Mouse (Mus musculus): ENCODE results near the gene Vav2.

Gene Vav2

GRCm38 (mm10) chr2:27417648-27418153, 9.1 kb downstream of the Vav2 start:
- Histone ChIP-seq H3K4me1 (replicated peaks; ENCODE audit: low read depth, low read length) (peaks cover 90% of the 10 kb centered on the region), H3K27me3 (ENCODE audit: insufficient read depth, low read length) (no peaks in the 10 kb centered on the region), H3K36me3 (ENCODE audit: insufficient read depth, low read length) (peaks cover 8% of the 10 kb centered on the region), H3K4me3 (replicated peaks; ENCODE audit: low read length) (0 out of 2 replicates have a peak overlapping the region, but pooled peaks have one; percentile 29), H3K9me3 (ENCODE audit: low read length) (no peaks in the 10 kb centered on the region)
- no peak for TF ChIP-seq CTCF (conservative IDR thresholded peaks at IDR 0.05; ENCODE audit: low read length)

GRCm38 (mm10) chr2:27416425-27416824, 10.4 kb downstream of the Vav2 start:
- no peak for TF ChIP-seq POU5F1 (IDR thresholded peaks at IDR 0.05; ENCODE audit: borderline replicate concordance, low read length)
- no peak for TF ChIP-seq CTCF (conservative IDR thresholded peaks at IDR 0.05; ENCODE audit: low read length)
- TF ChIP-seq NANOG (IDR thresholded peaks at IDR 0.05; ENCODE audit: borderline replicate concordance, low read length): no peak
- H3K36me3 ChIP-seq (ENCODE audit: insufficient read depth, low read length): peaks cover 4% of the 10 kb centered on the region
- peaks cover 96% of the 10 kb centered on the region for H3K4me1 ChIP-seq (replicated peaks; ENCODE audit: low read depth, low read length)
- H3K9me3 ChIP-seq (ENCODE audit: low read length): no peaks in the 10 kb centered on the region
- no peaks in the 10 kb centered on the region for H3K27me3 ChIP-seq (ENCODE audit: insufficient read depth, low read length)
- no peak overlapping the region for H3K4me3 ChIP-seq (replicated peaks; ENCODE audit: low read length)

- H3K9me3 ChIP-seq (ENCODE audit: low read length): no peaks in the 10 kb centered on the region
- peaks cover 4% of the 10 kb centered on the region for H3K36me3 ChIP-seq (ENCODE audit: insufficient read depth, low read length)
- no peak for TF ChIP-seq NANOG (IDR thresholded peaks at IDR 0.05; ENCODE audit: borderline replicate concordance, low read length)
- TF ChIP-seq CTCF (conservative IDR thresholded peaks at IDR 0.05; ENCODE audit: low read length): no peak
- TF ChIP-seq POU5F1 (IDR thresholded peaks at IDR 0.05; ENCODE audit: borderline replicate concordance, low read length): no peak
- no peaks in the 10 kb centered on the region for H3K27me3 ChIP-seq (ENCODE audit: insufficient read depth, low read length)
- H3K4me3 ChIP-seq (replicated peaks; ENCODE audit: low read length): peak overlapping the region; percentile 45
- peaks cover 99% of the 10 kb centered on the region for H3K4me1 ChIP-seq (replicated peaks; ENCODE audit: low read depth, low read length)
Observed at GRCm38 (mm10) chr2:27415060-27415783, 11.6 kb downstream of the Vav2 start.

GRCm38 (mm10) chr2:27413936-27414657, 12.7 kb downstream of the Vav2 start:
- no peak for TF ChIP-seq POU5F1 (IDR thresholded peaks at IDR 0.05; ENCODE audit: borderline replicate concordance, low read length)
- TF ChIP-seq CTCF (conservative IDR thresholded peaks at IDR 0.05; ENCODE audit: low read length): no peak
- no peak for TF ChIP-seq NANOG (IDR thresholded peaks at IDR 0.05; ENCODE audit: borderline replicate concordance, low read length)
- peaks cover 97% of the 10 kb centered on the region for H3K4me1 ChIP-seq (replicated peaks; ENCODE audit: low read depth, low read length)
- H3K27me3 ChIP-seq (ENCODE audit: insufficient read depth, low read length): no peaks in the 10 kb centered on the region
- H3K9me3 ChIP-seq (ENCODE audit: low read length): no peaks in the 10 kb centered on the region
- peaks cover 4% of the 10 kb centered on the region for H3K36me3 ChIP-seq (ENCODE audit: insufficient read depth, low read length)
- peak overlapping the region; percentile 45 for H3K4me3 ChIP-seq (replicated peaks; ENCODE audit: low read length)

- H3K36me3 ChIP-seq (ENCODE audit: insufficient read depth, low read length): peaks cover 4% of the 10 kb centered on the region
- peak overlapping the region; percentile 45; the same call in 1 of the 2 replicates for H3K4me3 ChIP-seq (replicated peaks; ENCODE audit: low read length)
- H3K4me1 ChIP-seq (replicated peaks; ENCODE audit: low read depth, low read length): peaks cover 93% of the 10 kb centered on the region
- TF ChIP-seq CTCF (conservative IDR thresholded peaks at IDR 0.05; ENCODE audit: low read length) (no peak), NANOG (IDR thresholded peaks at IDR 0.05; ENCODE audit: borderline replicate concordance, low read length) (no peak), POU5F1 (IDR thresholded peaks at IDR 0.05; ENCODE audit: borderline replicate concordance, low read length) (no peak)
- no peaks in the 10 kb centered on the region for H3K9me3 ChIP-seq (ENCODE audit: low read length)
- H3K27me3 ChIP-seq (ENCODE audit: insufficient read depth, low read length): no peaks in the 10 kb centered on the region
Observed at GRCm38 (mm10) chr2:27413582-27413935, 13.3 kb downstream of the Vav2 start.

- Histone ChIP-seq H3K4me3 (replicated peaks; ENCODE audit: low read length) (peak overlapping the region; percentile 61), H3K27me3 (ENCODE audit: insufficient read depth, low read length) (no peaks in the 10 kb centered on the region), H3K9me3 (ENCODE audit: low read length) (no peaks in the 10 kb centered on the region), H3K4me1 (replicated peaks; ENCODE audit: low read depth, low read length) (peaks cover 93% of the 10 kb centered on the region), H3K36me3 (ENCODE audit: insufficient read depth, low read length) (peaks cover 4% of the 10 kb centered on the region; the same call in 1 of the 2 replicates)
- TF ChIP-seq CTCF (conservative IDR thresholded peaks at IDR 0.05; ENCODE audit: low read length) (no peak), POU5F1 (IDR thresholded peaks at IDR 0.05; ENCODE audit: borderline replicate concordance, low read length) (no peak), NANOG (IDR thresholded peaks at IDR 0.05; ENCODE audit: borderline replicate concordance, low read length) (no peak)
Observed at GRCm38 (mm10) chr2:27412245-27412800, 14.5 kb downstream of the Vav2 start.

- no peak for TF ChIP-seq CTCF (conservative IDR thresholded peaks at IDR 0.05; ENCODE audit: low read length)
- TF ChIP-seq POU5F1 (IDR thresholded peaks at IDR 0.05; ENCODE audit: borderline replicate concordance, low read length): no peak
- no peak for TF ChIP-seq NANOG (IDR thresholded peaks at IDR 0.05; ENCODE audit: borderline replicate concordance, low read length)
- H3K4me1 ChIP-seq (replicated peaks; ENCODE audit: low read depth, low read length): peaks cover 93% of the 10 kb centered on the region
- no peaks in the 10 kb centered on the region for H3K9me3 ChIP-seq (ENCODE audit: low read length)
- no peaks in the 10 kb centered on the region for H3K27me3 ChIP-seq (ENCODE audit: insufficient read depth, low read length)
- H3K4me3 ChIP-seq (replicated peaks; ENCODE audit: low read length): peak overlapping the region; percentile 61
- H3K36me3 ChIP-seq (ENCODE audit: insufficient read depth, low read length): peaks cover 4% of the 10 kb centered on the region; the same call in 1 of the 2 replicates
Observed at GRCm38 (mm10) chr2:27411688-27412174, 15.1 kb downstream of the Vav2 start.

GRCm38 (mm10) chr2:27410518-27411140, 16.2 kb downstream of the Vav2 start:
- no peak for TF ChIP-seq POU5F1 (IDR thresholded peaks at IDR 0.05; ENCODE audit: borderline replicate concordance, low read length)
- TF ChIP-seq NANOG (IDR thresholded peaks at IDR 0.05; ENCODE audit: borderline replicate concordance, low read length): no peak
- no peak for TF ChIP-seq CTCF (conservative IDR thresholded peaks at IDR 0.05; ENCODE audit: low read length)
- H3K4me3 ChIP-seq (replicated peaks; ENCODE audit: low read length): peak overlapping the region; percentile 61
- peaks cover 4% of the 10 kb centered on the region; the same call in 1 of the 2 replicates for H3K36me3 ChIP-seq (ENCODE audit: insufficient read depth, low read length)
- peaks cover 93% of the 10 kb centered on the region for H3K4me1 ChIP-seq (replicated peaks; ENCODE audit: low read depth, low read length)
- no peaks in the 10 kb centered on the region for H3K27me3 ChIP-seq (ENCODE audit: insufficient read depth, low read length)
- H3K9me3 ChIP-seq (ENCODE audit: low read length): no peaks in the 10 kb centered on the region
